In the genomic region with DNA sequence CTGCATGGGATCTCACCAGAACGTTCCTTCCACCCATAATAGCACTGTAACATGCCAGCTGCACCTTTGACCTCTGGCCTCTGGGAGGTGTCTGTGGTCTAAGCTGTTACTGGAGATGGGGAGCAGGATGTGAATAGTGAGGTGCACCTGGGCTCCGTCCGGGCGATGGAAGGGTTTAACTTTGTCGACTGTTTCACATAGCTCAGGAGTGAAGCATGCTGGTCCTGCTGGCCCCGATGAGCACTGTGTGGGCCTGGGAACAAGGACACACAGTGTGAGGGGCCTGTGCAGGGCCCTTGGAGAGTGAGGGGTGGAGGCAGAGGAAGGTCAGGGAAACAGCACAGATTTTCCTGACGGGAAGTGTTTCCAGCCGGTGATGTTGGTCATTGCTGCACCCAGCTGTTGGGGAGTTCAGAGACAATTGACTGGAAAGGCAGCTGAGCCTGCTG, we compare ENCODE assay signal across 10 mouse cellular contexts. TPM values are rescaled to one million over a fixed set of nuclear protein-coding genes. Genes with fewer than 3 reads are reported as not detected.
DNase-seq lines count a peak whose midpoint lies in the region; ATAC-seq and TF ChIP-seq lines count a peak whose summit lies in the region.
"Had no signal": no experiment of that assay in that cellular context is flagged by ENCODE, and none has a peak within 500 bp of the region (broad histone marks: within the 10 kb centered on the region; RNA-seq: fewer than 3 reads in every experiment).

No protein-coding gene starts in this region.

- peaks cover 40% of the 10 kb centered on the region for H3K36me3 ChIP-seq in lung, embryonic 14.5 days (ENCODE audit: insufficient read depth)
- H3K36me3 ChIP-seq in hindbrain, embryonic 16.5 days (ENCODE audit: control insufficient read depth, insufficient read depth, low read length): no peaks in the 10 kb centered on the region; the same call in none of the 2 replicates
- H3K36me3 ChIP-seq in stomach, embryonic 15.5 days: 0 out of 2 replicates have a peak, but pooled peaks cover 9% of the 10 kb centered on the region

- intact Hi-C loops in gastrocnemius, adult 2 months (cut with DNase I): no loop called here
- intact Hi-C loops in left cerebral cortex, postnatal 4 days (cut with DNase I): no loop called here

- peak overlapping the region; percentile 31; the same call in 1 of the 2 replicates for H3K27ac ChIP-seq in gastrocnemius, adult 2 months
- no peak overlapping the region for H3K27ac ChIP-seq in lung, embryonic 14.5 days (ENCODE audit: low read depth)
- H3K27ac ChIP-seq in hindbrain, embryonic 16.5 days (ENCODE audit: low read depth, low read length): no peak overlapping the region
- no peak overlapping the region; the same call in 1 of the 2 replicates for H3K27ac ChIP-seq in stomach, embryonic 15.5 days

- H3K4me2 ChIP-seq in lung, embryonic 14.5 days: no peak overlapping the region
- H3K4me2 ChIP-seq in hindbrain, embryonic 16.5 days (ENCODE audit: low read length): no peak overlapping the region
- no peak overlapping the region for H3K4me2 ChIP-seq in stomach, embryonic 15.5 days

- DNase-seq in gastrocnemius, adult 2 months: no peak
- no peak for DNase-seq in gastrocnemius, postnatal 25 days
- DNase-seq in lung, embryonic 14.5 days: peak; percentile 15
- no peak for DNase-seq in lung, adult 18-20 months
- DNase-seq in adrenal gland, adult 2 months: no peak
- no peak for DNase-seq in left cerebral cortex, postnatal 4 days

- no peaks in the 10 kb centered on the region for H3K9me3 ChIP-seq in lung, embryonic 14.5 days (ENCODE audit: low read depth, low read length)
- no peaks in the 10 kb centered on the region for H3K9me3 ChIP-seq in hindbrain, embryonic 16.5 days (ENCODE audit: control insufficient read depth, low read length)
- no peaks in the 10 kb centered on the region for H3K9me3 ChIP-seq in stomach, embryonic 15.5 days

- no peaks in the 10 kb centered on the region for H3K4me1 ChIP-seq in lung, embryonic 14.5 days (ENCODE audit: insufficient read depth)
- no peaks in the 10 kb centered on the region for H3K4me1 ChIP-seq in hindbrain, embryonic 16.5 days (ENCODE audit: control insufficient read depth, insufficient read depth, low read depth, low read length)
- 0 out of 2 replicates have a peak, but pooled peaks cover 7% of the 10 kb centered on the region for H3K4me1 ChIP-seq in stomach, embryonic 15.5 days

- TF ChIP-seq CTCF in gastrocnemius, adult 2 months (IDR thresholded peaks at IDR 0.05): no peak
- TF ChIP-seq CTCF in lung, embryonic 14.5 days (IDR thresholded peaks at IDR 0.05; ENCODE audit: low read depth): no peak

- 25% methylated on average over 8 of the region's 8 CpGs for WGBS in lung, embryonic 14.5 days
- 64% methylated on average over 8 of the region's 8 CpGs for WGBS in hindbrain, embryonic 16.5 days
- WGBS in stomach, embryonic 15.5 days: 38% methylated on average over 8 of the region's 8 CpGs

- H3K27me3 ChIP-seq in lung, embryonic 14.5 days (ENCODE audit: insufficient read depth, low read length): no peaks in the 10 kb centered on the region
- H3K27me3 ChIP-seq in hindbrain, embryonic 16.5 days (replicated peaks; ENCODE audit: control insufficient read depth, insufficient read depth, low read length): no peaks in the 10 kb centered on the region
- no peaks in the 10 kb centered on the region for H3K27me3 ChIP-seq in stomach, embryonic 15.5 days (replicated peaks)

- peak; percentile 59; the same call in 1 of the 2 replicates for ATAC-seq in lung, embryonic 14.5 days (ENCODE audit: insufficient read depth)
- 0 out of 2 replicates have a peak, but pooled peaks have one; percentile 26 for ATAC-seq in hindbrain, embryonic 16.5 days
- ATAC-seq in stomach, embryonic 15.5 days (ENCODE audit: insufficient read depth, low FRiP score, low read depth): peak; percentile 45; the same call in 1 of the 2 replicates
- ATAC-seq: activated CD4-positive, CD25-positive, alpha-beta regulatory T cell, adult 4 months had no signal

- no peak overlapping the region for H3K4me3 ChIP-seq in gastrocnemius, adult 2 months
- H3K4me3 ChIP-seq in lung, embryonic 14.5 days (ENCODE audit: low read depth, low read length): no peak overlapping the region
- H3K4me3 ChIP-seq in hindbrain, embryonic 16.5 days (ENCODE audit: low read length): no peak overlapping the region
- H3K4me3 ChIP-seq in stomach, embryonic 15.5 days (replicated peaks): no peak overlapping the region

- H3K9ac ChIP-seq in lung, embryonic 14.5 days: no peak overlapping the region
- H3K9ac ChIP-seq in hindbrain, embryonic 16.5 days (ENCODE audit: low read depth, low read length): no peak overlapping the region
- H3K9ac ChIP-seq in stomach, embryonic 15.5 days: no peak overlapping the region

RNA-seq across cellular contexts. Expression of a gene that starts 23.1 kb away (rescaled TPM):
- 1 to 10 TPM; 4.5 to 5.8 TPM for total RNA-seq in gastrocnemius, adult 2 months (2021)
- total RNA-seq in gastrocnemius, postnatal 25 days (2021): 1 to 10 TPM; 4.9 to 5.1 TPM
- 26.4 and 28.7 TPM in 2 replicates for polyA plus RNA-seq in lung, embryonic 14.5 days (2014; fragmentation: Nextera tagmentation; extraction: Ambion mirVana)
- polyA plus RNA-seq in hindbrain, embryonic 16.5 days (2015; fragmentation: Nextera tagmentation; extraction: Ambion mirVana): 35.7 and 38.8 TPM in 2 replicates
- 21.4 and 21.7 TPM in 2 replicates for polyA plus RNA-seq in stomach, embryonic 15.5 days (2015; fragmentation: Nextera tagmentation; extraction: Ambion mirVana)
- 10 to 100 TPM; 42.1 to 46.9 TPM for total RNA-seq in adrenal gland, adult 2 months (2021)
- 11.7 and 11.9 TPM in 2 replicates for polyA plus RNA-seq in adrenal gland, adult 2 months (2012; rRNA removed)
- total RNA-seq in left cerebral cortex, postnatal 4 days (2021): 10 to 100 TPM; 71.4 to 71.6 TPM

RNA-seq across cellular contexts. Expression of a gene that starts 44.5 kb away (rescaled TPM):
- 10 to 100 TPM in 1 of 2 experiments, 1 to 10 TPM in 1; 5.4 to 14.2 TPM for total RNA-seq in gastrocnemius, adult 2 months (2021)
- total RNA-seq in gastrocnemius, postnatal 25 days (2021): 10 to 100 TPM in 1 of 2 experiments, 1 to 10 TPM in 1; 8.2 to 10.8 TPM
- polyA plus RNA-seq in lung, embryonic 14.5 days (2014; fragmentation: Nextera tagmentation; extraction: Ambion mirVana): 11.0 and 11.7 TPM in 2 replicates
- polyA plus RNA-seq in hindbrain, embryonic 16.5 days (2015; fragmentation: Nextera tagmentation; extraction: Ambion mirVana): 1.7 and 2.1 TPM in 2 replicates
- 5.1 and 5.9 TPM in 2 replicates for polyA plus RNA-seq in stomach, embryonic 15.5 days (2015; fragmentation: Nextera tagmentation; extraction: Ambion mirVana)
- 10 to 100 TPM; 39.0 to 46.7 TPM for total RNA-seq in adrenal gland, adult 2 months (2021)
- polyA plus RNA-seq in adrenal gland, adult 2 months (2012; rRNA removed): 7.8 and 13.6 TPM in 2 replicates
- total RNA-seq in left cerebral cortex, postnatal 4 days (2021): 10 to 100 TPM in 1 of 2 experiments, 1 to 10 TPM in 1; 9.1 to 11.1 TPM
- total RNA-seq: granulocyte monocyte progenitor cell, adult 5-6 weeks had no signal

Comparison
In these comparisons a context has a peak if more than half of its experiments do, and no peak if none do; other contexts are left out.
1. RNA of a gene that starts 23.1 kb away (total RNA-seq): 71.4 to 71.6 TPM in left cerebral cortex, postnatal 4 days and 42.1 to 46.9 TPM in adrenal gland, adult 2 months; 4.5 to 5.8 TPM in gastrocnemius, adult 2 months and 4.9 to 5.1 TPM in gastrocnemius, postnatal 25 days; every median in the first group is over 4 times any median in the second.
2. Peak in every context shown above with its lines, with median percentiles within 50 percentile points of each other: ATAC-seq.